Mouse (Mus musculus) intestine, postnatal 0 days (tissue): ENCODE measurements around the gene D130043K22Rik. TPM values are rescaled to one million over a fixed set of nuclear protein-coding genes. Genes with fewer than 3 reads are reported as not detected.

ENCODE experiments used
- ATAC-seq: fragments of 200-750 bp; cut with Nextera tagmentation; 2 replicates; pipeline ENCODE4 v1.8.0; 2017; ENCODE audit warnings: mild to moderate bottlenecking, moderate TSS enrichment, moderate library complexity
- H3K27ac ChIP-seq: fragments of 300-500 bp; sonication (generic); 2 replicates; pipeline ENCODE4 v1.5.1; 2014; ENCODE audit warnings: mild to moderate bottlenecking, low read depth, low read length, moderate library complexity
- H3K27me3 ChIP-seq: fragments of 300-500 bp; sonication (generic); replicated peaks from 2 replicates; pipeline ENCODE4 v1.6.1; 2014; ENCODE audit warnings: low read length, mixed read lengths; ENCODE audit not compliant: control insufficient read depth, insufficient read depth
- H3K36me3 ChIP-seq: fragments of 300-500 bp; sonication (generic); 2 replicates; pipeline ENCODE4 v1.6.1; 2014; ENCODE audit warnings: mild to moderate bottlenecking, moderate library complexity; ENCODE audit not compliant: control insufficient read depth, insufficient read depth
- H3K4me1 ChIP-seq: fragments of 300-500 bp; sonication (generic); replicated peaks from 2 replicates; pipeline ENCODE4 v1.6.1; 2014; ENCODE audit warnings: antibody characterized with exemption, low read length, mixed read lengths; ENCODE audit not compliant: control insufficient read depth, insufficient read depth
- H3K4me2 ChIP-seq: fragments of 300-500 bp; sonication (generic); replicated peaks from 2 replicates; pipeline ENCODE4 v1.6.1; 2014; ENCODE audit warnings: low read depth, mild to moderate bottlenecking, moderate library complexity
- H3K4me3 ChIP-seq: fragments of 300-500 bp; sonication (generic); 2 replicates; pipeline ENCODE4 v1.5.1; 2014; ENCODE audit warnings: low read depth, low read length
- H3K9ac ChIP-seq: fragments of 300-500 bp; sonication (generic); 2 replicates; pipeline ENCODE4 v1.6.1; 2014; ENCODE audit warnings: mild to moderate bottlenecking, low read depth, low read length
- H3K9me3 ChIP-seq: fragments of 300-500 bp; sonication (generic); 2 replicates; pipeline ENCODE4 v1.6.1; 2016; ENCODE audit warnings: mixed run types; ENCODE audit not compliant: control insufficient read depth
- CTCF ChIP-seq: sonication (generic); IDR thresholded peaks from 2 replicates; pipeline ENCODE4 v1.5.1; 2016; ENCODE audit warnings: low read depth, mild to moderate bottlenecking, control low read depth, antibody characterized with exemption, moderate library complexity
- WGBS: fragments of 180-500 bp; shearing (Covaris S2); extraction: QIAGEN DNeasy Blood & Tissue Kit; methylation state at CpG from one replicate; pipeline ENCODE4 v1.1.7; 2014; 5-methylcytosine and 5-hydroxymethylcytosine counted together
- polyA plus RNA-seq: library from polyadenylated mRNA; unstranded; fragments of >200 nt; fragmentation: Nextera tagmentation; extraction: Ambion mirVana; gene quantifications from 2 replicates; pipeline ENCODE4 v1.2.1, GENCODE M21; 2015

Gene D130043K22Rik
- polyA plus RNA-seq, 1 experiment from 2014 or later, result 1.5 TPM

DNA sequence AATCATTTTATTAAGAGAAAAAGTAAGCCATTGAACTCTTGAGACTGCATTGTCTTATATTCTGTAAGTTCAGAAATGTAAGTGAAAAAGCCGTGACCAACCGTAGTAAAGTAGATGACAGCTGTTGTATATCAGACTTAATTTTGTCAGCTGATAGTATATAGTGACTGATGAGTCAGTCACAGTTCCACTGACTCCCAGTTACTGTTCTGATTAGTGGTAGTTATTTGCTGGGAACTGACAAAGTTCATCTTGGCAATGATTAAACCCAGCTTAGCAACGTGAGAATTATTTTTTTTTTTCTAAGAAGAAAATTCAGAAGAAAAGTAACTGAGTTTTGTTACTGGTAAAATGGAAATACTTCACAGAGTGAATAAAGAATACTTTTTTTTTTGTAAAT, 3.2 kb upstream of the D130043K22Rik start:
- TF ChIP-seq CTCF, result no peak
- H3K27me3 ChIP-seq, result no peaks in the 10 kb centered on the region
- no peak overlapping the region for H3K9ac ChIP-seq
- H3K9me3 ChIP-seq, result no peaks in the 10 kb centered on the region
- no peak overlapping the region for H3K4me2 ChIP-seq
- H3K4me3 ChIP-seq, result no peak overlapping the region
- H3K4me1 ChIP-seq, result peaks cover 4% of the 10 kb centered on the region; the same call in 1 of the 2 replicates
- H3K36me3 ChIP-seq, result peaks cover 11% of the 10 kb centered on the region; the same call in 1 of the 2 replicates
- 31% methylated on average over 3 of the region's 3 CpGs for WGBS
- no peak overlapping the region for H3K27ac ChIP-seq
- peak; percentile 74 for ATAC-seq

GRCm38 (mm10) chr13:24849318-24849717, 4.4 kb downstream of the D130043K22Rik start:
- no peak for TF ChIP-seq CTCF
- no peaks in the 10 kb centered on the region for H3K36me3 ChIP-seq
- no peaks in the 10 kb centered on the region for H3K27me3 ChIP-seq
- no peak overlapping the region for H3K4me2 ChIP-seq
- peak; percentile 55 for ATAC-seq
- peaks cover 8% of the 10 kb centered on the region; the same call in 1 of the 2 replicates for H3K4me1 ChIP-seq
- 42% methylated on average over 4 of the region's 4 CpGs for WGBS
- H3K9ac ChIP-seq, result no peak overlapping the region
- no peak overlapping the region for H3K4me3 ChIP-seq
- H3K27ac ChIP-seq, result no peak overlapping the region; the same call in 1 of the 2 replicates
- H3K9me3 ChIP-seq, result no peaks in the 10 kb centered on the region

DNA sequence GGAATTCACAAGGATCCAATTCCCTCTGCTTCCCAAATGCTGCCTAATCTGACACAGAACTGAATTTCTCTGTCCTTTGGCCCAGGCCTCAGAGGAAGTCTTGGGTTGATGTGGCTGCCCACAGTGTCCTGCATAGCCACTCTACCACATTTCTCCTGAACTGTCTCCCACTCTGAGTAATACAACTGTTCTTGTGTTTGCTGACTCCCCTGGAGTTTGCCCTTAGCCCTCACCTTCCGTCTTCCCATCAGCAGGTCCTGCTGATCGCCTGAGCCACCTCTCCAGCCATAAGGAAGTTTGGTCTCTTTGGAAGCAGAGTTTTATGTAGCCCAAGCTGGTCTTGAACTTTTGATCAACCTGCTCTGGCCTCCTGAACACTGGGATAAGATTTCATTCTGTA, 7.1 kb downstream of the D130043K22Rik start:
- Histone ChIP-seq H3K9me3 (no peaks in the 10 kb centered on the region), H3K4me2 (no peak overlapping the region), H3K4me3 (no peak overlapping the region), H3K9ac (no peak overlapping the region), H3K27me3 (no peaks in the 10 kb centered on the region), H3K4me1 (0 out of 2 replicates have a peak, but pooled peaks cover 4% of the 10 kb centered on the region), H3K36me3 (no peaks in the 10 kb centered on the region), H3K27ac (peak overlapping the region; percentile 57)
- peak; percentile 46 for ATAC-seq
- TF ChIP-seq CTCF, result no peak
- 49% methylated on average over 2 of the region's 2 CpGs for WGBS

DNA sequence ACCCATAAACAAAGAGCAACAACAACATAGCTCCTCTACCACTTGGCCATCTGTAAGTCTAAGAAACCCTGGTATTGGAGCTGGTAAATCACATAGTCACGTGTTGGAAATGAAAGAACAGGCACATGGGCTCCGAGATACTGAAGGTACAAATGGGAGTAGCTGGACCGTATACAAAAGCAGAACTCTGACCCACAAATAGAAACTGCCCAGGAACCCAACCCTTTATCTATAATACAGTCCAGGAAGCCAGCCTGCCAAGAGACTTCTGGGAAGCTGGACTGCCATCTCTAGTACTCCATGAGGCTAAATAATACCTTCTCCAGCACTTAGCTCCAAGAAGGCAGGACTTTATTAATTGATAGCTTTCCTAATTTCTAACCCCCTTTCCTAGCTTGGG, 7.6 kb downstream of the D130043K22Rik start:
- Histone ChIP-seq H3K4me3 (no peak overlapping the region), H3K36me3 (no peaks in the 10 kb centered on the region), H3K27me3 (no peaks in the 10 kb centered on the region), H3K4me2 (no peak overlapping the region), H3K4me1 (peaks cover 4% of the 10 kb centered on the region; the same call in 1 of the 2 replicates), H3K27ac (peak overlapping the region; percentile 42), H3K9ac (no peak overlapping the region), H3K9me3 (no peaks in the 10 kb centered on the region)
- 47% methylated on average over 3 of the region's 3 CpGs for WGBS
- peak; percentile 65 for ATAC-seq
- no peak for TF ChIP-seq CTCF

GRCm38 (mm10) chr13:24859115-24859514, 14.2 kb downstream of the D130043K22Rik start:
- Histone ChIP-seq H3K4me3 (no peak overlapping the region), H3K4me2 (no peak overlapping the region), H3K27ac (no peak overlapping the region), H3K36me3 (no peaks in the 10 kb centered on the region), H3K4me1 (peaks cover 3% of the 10 kb centered on the region), H3K27me3 (no peaks in the 10 kb centered on the region), H3K9me3 (no peaks in the 10 kb centered on the region), H3K9ac (no peak overlapping the region)
- ATAC-seq, result peak; percentile 74
- TF ChIP-seq CTCF, result no peak

GRCm38 (mm10) chr13:24861084-24861483, 16.1 kb downstream of the D130043K22Rik start:
- Histone ChIP-seq H3K4me1 (peaks cover 8% of the 10 kb centered on the region), H3K4me2 (peak overlapping the region; percentile 52), H3K36me3 (no peaks in the 10 kb centered on the region), H3K9me3 (no peaks in the 10 kb centered on the region), H3K4me3 (peak overlapping the region; percentile 11), H3K27me3 (no peaks in the 10 kb centered on the region), H3K9ac (peak overlapping the region; percentile 26; the same call in 1 of the 2 replicates), H3K27ac (peak overlapping the region; percentile 64)
- 45% methylated on average over 12 of the region's 12 CpGs for WGBS
- ATAC-seq, result peak; percentile 58
- no peak for TF ChIP-seq CTCF

GRCm38 (mm10) chr13:24862021-24862420, 17.1 kb downstream of the D130043K22Rik start:
- Histone ChIP-seq H3K9me3 (no peaks in the 10 kb centered on the region), H3K4me3 (no peak overlapping the region), H3K36me3 (no peaks in the 10 kb centered on the region), H3K4me1 (peaks cover 8% of the 10 kb centered on the region), H3K9ac (no peak overlapping the region), H3K4me2 (no peak overlapping the region), H3K27me3 (no peaks in the 10 kb centered on the region), H3K27ac (no peak overlapping the region)
- TF ChIP-seq CTCF, result no peak
- ATAC-seq, result no peak
- WGBS, result 44% methylated on average over 7 of the region's 7 CpGs
